9 mouse cellular contexts compared by ENCODE assay signal in the genomic region with DNA sequence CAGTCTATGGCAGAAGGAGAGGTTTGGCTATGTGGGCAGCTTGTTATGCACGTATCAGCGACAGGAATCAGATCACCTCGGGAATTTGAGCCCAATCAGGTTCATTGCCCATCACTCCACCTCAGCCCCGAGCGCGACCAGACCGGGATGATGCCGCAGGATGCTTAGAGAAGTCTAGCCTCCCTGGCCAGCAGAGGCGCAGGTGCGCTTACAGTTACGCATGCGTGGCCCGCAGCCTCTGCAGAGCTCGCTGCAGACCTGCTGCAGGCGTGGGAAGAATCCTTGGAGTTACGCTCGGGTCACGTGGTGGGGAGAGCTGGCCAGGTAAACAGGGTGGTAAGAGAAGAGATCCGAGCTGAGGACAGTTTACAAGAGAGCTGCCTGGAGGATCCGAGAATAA. TPM values are rescaled to one million over a fixed set of nuclear protein-coding genes. Genes with fewer than 3 reads are reported as not detected.
DNase-seq lines count a peak whose midpoint lies in the region; ATAC-seq lines count a peak whose summit lies in the region.
"Had no signal": no experiment of that assay in that cellular context is flagged by ENCODE, and none has a peak within 500 bp of the region (broad histone marks: within the 10 kb centered on the region; RNA-seq: fewer than 3 reads in every experiment).

No protein-coding gene starts in this region.

- DNase-seq in neural tube, embryonic 11.5 days (ENCODE audit: low spot score) = peak; percentile 58
- no peak for DNase-seq in neural tube, embryonic 10.5 days (ENCODE audit: extremely low spot score, low spot score)
- peak; percentile 45 for DNase-seq in hindbrain, embryonic 10.5 days (ENCODE audit: low spot score)
- DNase-seq in layer of hippocampus, adult 8-10 months (ENCODE audit: low spot score in 2 of 2) = peak; percentile 55 to 69
- DNase-seq in right cerebral cortex, postnatal 4 days = peak; percentile 57

- no peak overlapping the region for H3K9ac ChIP-seq in neural tube, embryonic 11.5 days (ENCODE audit: low read length)
- H3K9ac ChIP-seq: liver, embryonic 15.5 days had no signal

- no peak overlapping the region for H3K4me3 ChIP-seq in neural tube, embryonic 11.5 days (ENCODE audit: low read depth, low read length)
- peak overlapping the region; percentile 20 for H3K4me3 ChIP-seq in hindbrain, embryonic 10.5 days
- H3K4me3 ChIP-seq: liver, embryonic 15.5 days had no signal

- no peaks in the 10 kb centered on the region for H3K36me3 ChIP-seq in neural tube, embryonic 11.5 days (ENCODE audit: control insufficient read depth, insufficient read depth, low read length)
- no peaks in the 10 kb centered on the region for H3K36me3 ChIP-seq in hindbrain, embryonic 10.5 days
- H3K36me3 ChIP-seq: liver, embryonic 15.5 days had no signal

- 0 out of 2 replicates have a peak, but pooled peaks cover 2% of the 10 kb centered on the region for H3K27me3 ChIP-seq in neural tube, embryonic 11.5 days (ENCODE audit: control insufficient read depth, insufficient read depth, low read length)
- H3K27me3 ChIP-seq in hindbrain, embryonic 10.5 days (ENCODE audit: insufficient read depth, poor library complexity, severe bottlenecking) = peaks cover 33% of the 10 kb centered on the region

- no peak overlapping the region for H3K27ac ChIP-seq in neural tube, embryonic 11.5 days (ENCODE audit: low read depth, low read length)
- H3K27ac ChIP-seq in hindbrain, embryonic 10.5 days = no peak overlapping the region; the same call in 1 of the 2 replicates
- H3K27ac ChIP-seq: liver, embryonic 15.5 days had no signal

- H3K9me3 ChIP-seq in neural tube, embryonic 11.5 days (ENCODE audit: control insufficient read depth, low read length) = no peaks in the 10 kb centered on the region
- no peaks in the 10 kb centered on the region for H3K9me3 ChIP-seq in hindbrain, embryonic 10.5 days
- H3K9me3 ChIP-seq: liver, embryonic 15.5 days had no signal

- H3K4me2 ChIP-seq in neural tube, embryonic 11.5 days (ENCODE audit: low read depth) = no peak overlapping the region
- H3K4me2 ChIP-seq: liver, embryonic 15.5 days had no signal

- ATAC-seq in neural tube, embryonic 11.5 days (ENCODE audit: insufficient read depth, low FRiP score, low TSS enrichment) = no peak
- peak; percentile 27; the same call in 1 of the 2 replicates for ATAC-seq in common myeloid progenitor, adult 5-6 weeks (replicated peaks; ENCODE audit: low read depth, poor library complexity, severe bottlenecking)
- ATAC-seq in megakaryocyte progenitor cell, adult 5-6 weeks (replicated peaks; ENCODE audit: poor library complexity) = peak; percentile 65
- ATAC-seq in activated CD4-positive, CD25-positive, alpha-beta regulatory T cell, adult 4 months = no peak

- 3% methylated on average over 20 of the region's 20 CpGs for WGBS in neural tube, embryonic 11.5 days
- 3% methylated on average over 20 of the region's 20 CpGs for WGBS in hindbrain, embryonic 10.5 days

- H3K4me1 ChIP-seq in neural tube, embryonic 11.5 days (ENCODE audit: control insufficient read depth, insufficient read depth, low read length) = 0 out of 2 replicates have a peak, but pooled peaks cover 2% of the 10 kb centered on the region
- H3K4me1 ChIP-seq in hindbrain, embryonic 10.5 days (replicated peaks) = peaks cover 34% of the 10 kb centered on the region

RNA-seq across cellular contexts. Expression of a gene that starts 5.1 kb away (rescaled TPM):
- 74.0 and 89.9 TPM in 2 replicates for polyA plus RNA-seq in neural tube, embryonic 11.5 days (2014; fragmentation: Nextera tagmentation; extraction: Ambion mirVana)
- 7.4 and 9.1 TPM in 2 replicates for total RNA-seq in common myeloid progenitor, adult 5-6 weeks (2017)
- 40.1 and 63.3 TPM in 2 replicates for polyA plus RNA-seq in hindbrain, embryonic 10.5 days (2016; fragmentation: Nextera tagmentation; extraction: Ambion mirVana)
- 100 to 1,000 TPM; 583 to 634 (median 610) TPM for total RNA-seq in layer of hippocampus, adult 8-10 months (2022)
- total RNA-seq in megakaryocyte progenitor cell, adult 5-6 weeks (2015) = 2.9 and 4.7 TPM in 2 replicates
- 1.6 and 3.7 TPM in 2 replicates for total RNA-seq in megakaryocyte progenitor cell, adult 5-6 weeks (2017)
- 1 to 10 TPM; 2.4 to 2.9 TPM for polyA plus RNA-seq in activated CD4-positive, CD25-positive, alpha-beta regulatory T cell, adult 4 months (2017; shearing (Covaris generic))

RNA-seq across cellular contexts. Expression of a gene that starts 23.8 kb away (rescaled TPM):
- polyA plus RNA-seq in neural tube, embryonic 11.5 days (2014; fragmentation: Nextera tagmentation; extraction: Ambion mirVana) = 17.0 and 17.2 TPM in 2 replicates
- 13.1 TPM in 2 replicates for total RNA-seq in common myeloid progenitor, adult 5-6 weeks (2017)
- polyA plus RNA-seq in hindbrain, embryonic 10.5 days (2016; fragmentation: Nextera tagmentation; extraction: Ambion mirVana) = 34.3 and 36.1 TPM in 2 replicates
- total RNA-seq in layer of hippocampus, adult 8-10 months (2022) = 10 to 100 TPM; 21.8 to 39.3 (median 32.1) TPM
- total RNA-seq in megakaryocyte progenitor cell, adult 5-6 weeks (2015) = 3.3 and 3.5 TPM in 2 replicates
- 6.5 and 6.8 TPM in 2 replicates for total RNA-seq in megakaryocyte progenitor cell, adult 5-6 weeks (2017)
- 1 to 10 TPM; 1.3 to 2.1 TPM for polyA plus RNA-seq in activated CD4-positive, CD25-positive, alpha-beta regulatory T cell, adult 4 months (2017; shearing (Covaris generic))

Comparison
In these comparisons a context has a peak if more than half of its experiments do, and no peak if none do; other contexts are left out.
1. ATAC-seq: peak in common myeloid progenitor, adult 5-6 weeks (single experiment) and megakaryocyte progenitor cell, adult 5-6 weeks (single experiment); none in neural tube, embryonic 11.5 days (single experiment) and activated CD4-positive, CD25-positive, alpha-beta regulatory T cell, adult 4 months (single experiment).
2. RNA of a gene that starts 5.1 kb away (total RNA-seq): 583 to 634 TPM in layer of hippocampus, adult 8-10 months; 7.4 to 9.1 TPM in common myeloid progenitor, adult 5-6 weeks and 1.6 to 4.7 TPM in megakaryocyte progenitor cell, adult 5-6 weeks; every median in the first group is over 10 times any median in the second.